Mouse (Mus musculus): ENCODE measurements at regions not wholly inside any gene's neighbourhood (a gene's known extent, or its start where the extent isn't known, plus 50 kb on each side); places are given as distances from the start of the nearest gene placed in this dataset.
"Not testable (repeated sequence)": the region's sequence is repeated elsewhere in the genome, so short reads cannot be mapped to it uniquely, and the experiment has no call there.

DNA sequence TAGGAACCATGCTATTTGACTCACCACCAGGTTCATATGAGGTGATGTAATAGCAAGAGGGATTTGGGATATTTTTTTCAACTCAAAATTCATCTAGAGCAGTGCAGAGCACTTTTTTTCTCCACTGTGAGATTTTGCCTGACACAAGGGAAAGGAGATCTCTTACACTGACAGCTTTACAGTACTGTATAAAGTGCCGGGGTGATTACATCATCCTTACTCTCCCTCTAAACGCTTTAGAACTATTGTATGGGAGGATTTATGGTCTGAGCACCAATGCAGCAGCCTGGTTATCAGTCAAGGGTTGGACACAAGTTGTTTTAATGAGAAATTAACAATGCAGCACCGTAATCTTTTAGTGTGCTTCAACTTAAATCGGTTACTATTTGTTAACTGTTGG is 196.5 kb downstream of the Bmp2 start:
- DNase-seq: no peak

DNA sequence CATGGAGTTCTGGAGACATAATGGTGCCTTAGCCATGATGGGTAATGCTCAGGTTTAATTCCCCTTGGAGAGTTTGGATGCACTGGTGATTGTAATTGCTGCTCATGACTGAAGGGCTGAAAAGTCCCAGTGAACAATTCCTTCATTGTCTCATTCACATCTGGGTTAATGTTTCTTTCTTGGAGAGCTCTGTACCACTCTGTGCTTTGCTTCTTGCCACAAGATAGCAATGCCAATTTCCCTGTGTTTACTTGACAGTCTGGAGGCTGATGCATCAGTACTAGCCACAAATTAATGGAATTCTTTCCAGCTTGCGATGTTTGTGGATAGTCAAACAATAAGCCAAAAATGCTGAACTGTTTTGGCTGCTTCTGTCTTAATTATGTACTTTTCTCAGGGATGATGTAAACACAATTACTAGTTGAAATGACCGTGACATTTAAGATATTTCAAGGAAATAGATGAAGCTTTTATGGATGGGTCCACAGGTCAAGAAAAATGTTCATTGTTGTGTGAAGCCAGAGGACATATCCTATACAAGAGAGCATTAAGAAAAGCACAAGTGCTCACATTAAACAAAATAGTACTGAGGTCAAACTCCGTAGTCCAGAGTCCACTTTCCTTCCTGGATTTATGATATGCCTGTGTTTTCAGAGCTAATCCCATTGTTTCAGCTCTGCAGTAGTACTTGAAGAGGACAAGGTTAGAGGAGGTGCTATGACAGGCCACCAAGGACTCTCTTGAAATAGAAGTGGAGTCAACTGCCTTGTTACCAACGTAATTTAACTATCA is 198.1 kb downstream of the Bmp2 start:
- DNase-seq: no peak

DNA sequence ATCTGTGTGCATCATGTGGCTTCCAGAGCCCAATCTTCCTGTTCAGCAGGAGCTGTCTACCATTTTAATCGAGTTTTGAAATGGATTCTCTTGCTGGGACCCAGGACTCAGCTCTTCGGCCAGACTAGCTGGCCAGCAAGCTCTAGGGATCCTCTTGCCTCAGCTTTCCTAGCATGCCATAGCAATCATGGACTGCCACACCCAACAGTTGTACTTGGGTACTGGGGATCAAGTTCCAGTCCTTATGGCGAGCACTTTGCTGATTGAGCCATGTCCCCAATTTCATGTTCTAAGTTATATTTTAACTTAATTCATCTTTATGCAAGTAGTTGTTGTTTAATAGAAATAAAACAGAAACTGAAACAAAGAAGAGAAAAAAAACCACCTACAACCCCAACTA is 202.1 kb downstream of the Bmp2 start:
- no peak for DNase-seq

DNA sequence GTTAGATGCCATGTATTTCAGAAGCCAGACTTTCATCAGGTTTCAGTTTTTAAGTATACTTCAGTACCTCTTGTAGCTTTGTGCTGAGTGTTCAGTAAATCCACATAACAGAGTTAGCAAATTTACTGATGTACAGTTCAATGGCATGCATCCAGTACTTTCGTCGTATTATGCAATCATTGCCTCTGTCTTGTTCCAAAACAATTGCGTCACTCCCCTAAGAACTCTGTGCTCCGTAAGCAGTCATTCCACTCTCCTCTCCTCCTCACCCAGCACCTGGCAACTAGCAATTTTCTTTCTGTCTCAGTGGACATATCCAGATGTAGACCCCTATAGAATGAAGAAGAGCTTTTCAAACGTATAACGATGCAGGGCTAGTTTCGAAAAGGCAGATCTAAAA is 209.5 kb downstream of the Bmp2 start:
- peak; percentile 4 for DNase-seq

DNA sequence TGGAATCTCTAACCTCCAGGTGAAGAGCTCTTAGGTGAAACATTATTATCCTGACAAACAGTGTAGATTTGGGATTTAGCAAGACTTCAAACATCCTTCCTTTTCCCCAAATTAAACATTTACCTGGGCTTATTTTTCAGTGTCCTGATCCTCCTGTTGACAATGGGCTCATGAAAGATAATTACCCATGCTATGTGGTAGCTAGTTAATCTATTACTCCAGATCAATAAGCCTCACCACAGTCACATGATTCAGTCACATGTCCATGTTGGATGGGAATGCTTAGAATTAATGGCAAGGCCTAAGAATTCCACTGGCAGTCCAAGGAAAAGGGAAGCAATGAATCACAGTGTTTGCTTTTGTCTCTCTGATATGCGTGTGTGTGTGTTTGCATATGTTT is 216.6 kb downstream of the Bmp2 start:
- DNase-seq: no peak

DNA sequence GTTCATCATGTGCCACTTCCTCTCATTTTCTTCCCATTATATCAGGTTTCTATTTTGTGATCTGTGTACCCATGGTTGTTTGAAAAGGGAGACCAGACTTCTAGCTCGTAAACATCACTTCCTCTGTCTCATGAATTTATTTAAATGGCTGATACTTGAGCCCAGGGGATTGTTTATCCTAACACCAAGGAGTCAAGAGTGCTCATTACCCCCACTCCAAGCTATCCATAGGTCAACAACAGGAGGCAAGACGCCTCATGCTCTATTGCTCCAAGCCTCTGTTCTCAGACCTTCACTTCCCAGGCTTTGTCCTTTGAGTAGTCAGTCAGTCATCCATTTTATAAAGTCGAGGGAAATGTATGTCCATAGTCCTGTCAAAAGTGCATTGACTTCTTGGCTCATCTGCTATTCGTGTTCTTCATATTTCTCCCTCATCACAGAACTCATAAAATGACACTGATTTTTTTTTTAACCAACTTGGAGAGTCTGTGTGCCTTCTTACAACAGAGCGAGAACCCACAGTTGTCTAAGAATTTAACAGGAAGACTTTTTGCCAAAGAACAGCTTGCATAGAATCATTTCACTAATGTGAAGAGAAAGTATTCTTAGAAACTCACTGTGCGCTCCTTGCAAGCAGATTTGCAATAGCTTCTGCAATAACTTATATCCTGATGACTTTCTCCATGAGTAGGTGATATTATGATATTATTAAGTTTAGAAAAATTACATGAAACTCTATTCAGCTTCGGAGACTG is 231.8 kb downstream of the Bmp2 start:
- DNase-seq: no peak

DNA sequence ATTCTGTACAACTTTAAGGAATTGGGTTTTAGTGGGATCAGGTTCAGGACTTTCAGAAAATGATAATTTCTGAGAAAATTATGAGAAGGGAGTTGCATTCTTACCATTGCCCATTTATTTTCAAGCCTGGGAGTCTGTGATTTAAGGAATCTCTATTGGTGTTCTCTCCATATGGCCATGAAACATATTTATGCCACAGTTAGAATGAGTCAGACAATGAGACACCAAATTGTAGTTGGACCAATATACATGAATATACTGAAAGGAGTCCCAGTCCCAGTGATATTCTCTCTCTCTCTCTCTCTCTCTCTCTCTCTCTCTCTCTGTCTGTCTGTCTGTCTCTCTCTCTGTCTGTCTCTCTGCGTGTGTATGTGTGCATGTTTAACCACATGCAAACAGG is 239.1 kb downstream of the Bmp2 start:
- DNase-seq: no peak

DNA sequence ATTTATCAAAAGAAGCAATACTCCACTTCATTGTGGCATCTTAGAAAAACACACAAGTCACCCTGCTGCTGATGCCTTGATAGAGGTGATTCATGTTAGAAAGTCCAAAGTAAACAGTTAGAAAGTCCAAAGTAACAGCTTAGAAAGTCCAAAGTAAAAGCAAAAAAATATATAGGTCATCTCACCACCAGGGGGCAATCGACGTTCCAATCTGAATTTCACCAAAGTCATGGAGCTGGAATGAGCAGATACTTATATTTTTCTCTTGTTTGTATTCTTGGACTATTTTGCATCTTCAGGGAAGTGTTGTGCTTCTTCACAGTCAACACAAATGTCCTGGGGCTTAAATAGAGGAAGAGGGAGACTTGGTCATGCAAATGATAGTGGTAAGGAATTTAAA is 241.3 kb downstream of the Bmp2 start:
- DNase-seq: peak; percentile 3

DNA sequence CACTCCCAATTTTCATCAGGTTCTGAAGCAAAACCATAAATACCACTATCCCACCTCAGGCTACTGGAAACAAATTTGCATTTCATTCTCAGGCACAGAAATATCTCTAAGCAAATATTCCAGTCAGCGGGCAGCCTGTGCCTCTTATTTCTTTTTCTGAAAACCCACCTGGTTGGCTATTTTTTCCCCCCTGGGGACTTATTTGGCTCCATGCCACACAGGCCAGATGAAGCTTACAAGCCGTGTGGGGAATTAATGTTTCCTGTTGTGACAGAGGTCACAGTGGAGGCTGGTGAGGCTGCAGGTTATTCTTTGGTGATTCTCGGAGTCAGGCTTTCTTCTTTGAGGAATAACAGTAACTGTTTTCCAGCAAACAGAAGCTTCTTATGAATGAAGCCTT is 250.7 kb downstream of the Bmp2 start:
- DNase-seq: no peak

DNA sequence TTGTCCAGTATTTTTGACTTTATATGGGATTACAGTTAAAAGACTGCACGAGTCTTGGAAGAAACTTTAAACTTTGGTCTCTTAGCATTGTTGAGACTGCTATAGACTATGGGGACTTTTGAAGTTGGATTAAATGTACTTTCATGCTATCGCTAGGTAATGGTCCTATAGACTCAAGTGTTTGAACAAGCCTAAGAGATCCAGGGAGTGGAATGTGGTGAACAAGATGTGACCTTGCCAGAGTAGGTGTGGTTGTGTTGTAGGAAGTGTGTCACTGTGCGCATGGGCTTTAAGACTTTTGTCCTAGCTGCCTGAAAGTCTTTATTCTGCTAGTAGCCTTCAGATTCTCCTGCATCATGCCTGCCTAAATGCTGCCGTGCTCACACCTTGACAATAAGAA is 269.5 kb downstream of the Bmp2 start:
- DNase-seq: no peak

DNA sequence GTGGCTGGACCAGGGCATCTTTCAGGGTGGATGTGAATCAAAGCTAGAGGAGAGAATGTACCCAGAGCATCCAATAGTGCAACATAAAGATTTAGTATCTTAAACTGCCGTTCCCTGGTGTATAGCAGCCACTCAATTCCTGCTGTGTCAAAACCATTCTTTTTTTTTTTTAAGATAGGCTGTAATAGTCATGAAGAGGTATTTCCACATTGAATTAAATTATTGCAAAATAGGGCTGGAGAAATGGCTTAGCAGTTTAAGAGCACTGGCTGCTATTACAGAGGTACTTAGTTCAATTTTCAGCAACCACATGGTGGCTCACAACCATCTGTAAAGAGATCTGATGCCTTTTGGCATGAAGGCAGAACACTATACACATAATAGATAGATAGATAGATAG is 277.4 kb downstream of the Bmp2 start:
- no peak for DNase-seq

DNA sequence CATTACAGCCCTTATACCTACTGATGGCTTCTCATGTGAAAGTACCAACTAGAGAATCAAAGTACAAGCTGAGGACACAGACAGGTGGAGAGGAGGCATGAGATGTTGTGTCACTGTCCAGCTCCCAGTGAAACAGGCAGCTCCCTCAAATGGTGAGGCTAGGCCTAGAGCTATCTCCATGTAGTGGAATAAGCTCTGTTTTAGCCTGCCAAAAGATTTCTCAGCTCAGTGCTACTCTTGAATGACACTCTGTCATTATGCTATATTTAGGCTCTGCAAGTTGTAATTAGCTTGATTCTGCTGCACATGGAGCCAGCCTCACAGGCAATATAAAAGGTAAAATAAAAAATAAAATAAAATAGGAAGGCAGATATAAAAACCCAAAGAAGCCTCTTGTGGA is 298.5 kb downstream of the Bmp2 start:
- DNase-seq: no peak

DNA sequence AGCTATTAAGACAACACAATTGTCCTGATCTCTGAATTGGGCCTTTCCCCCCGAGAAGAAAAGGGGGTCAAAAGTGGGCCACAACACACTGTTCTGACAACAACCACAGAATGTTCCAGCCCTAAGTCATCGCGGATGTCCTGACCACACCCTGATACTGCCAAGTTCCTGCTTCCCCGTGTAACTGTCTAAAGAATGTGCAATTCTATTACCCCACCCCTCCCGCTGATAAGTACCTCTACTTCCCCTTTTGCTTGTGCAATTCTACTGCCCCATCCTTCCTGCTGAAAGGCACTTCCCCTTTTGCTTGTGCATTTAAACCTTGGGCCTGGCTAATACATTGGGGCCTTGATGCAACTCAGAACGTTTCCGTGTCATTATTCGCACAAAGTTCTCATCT is 323.0 kb downstream of the Bmp2 start:
- DNase-seq: not testable (repeated sequence)

DNA sequence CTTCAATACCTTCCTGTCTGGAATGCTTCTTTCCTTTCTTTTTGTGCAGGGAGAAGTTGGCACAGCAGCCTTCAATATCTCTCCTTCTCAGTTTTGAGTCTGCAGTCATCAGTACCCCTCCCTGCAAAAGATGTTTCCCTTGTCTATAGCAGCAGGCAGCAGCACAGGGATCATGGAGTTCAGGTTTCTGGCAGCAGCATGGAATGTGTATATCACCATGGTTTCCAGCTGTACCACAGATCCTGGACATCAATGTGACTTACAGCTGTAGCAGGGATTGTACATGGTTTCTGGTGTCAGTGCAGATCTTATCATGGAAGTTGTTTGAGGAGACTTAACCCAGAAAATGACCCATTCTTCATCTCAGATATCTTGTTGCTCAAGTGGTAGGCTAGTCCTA is 331.7 kb downstream of the Bmp2 start:
- no peak for DNase-seq

DNA sequence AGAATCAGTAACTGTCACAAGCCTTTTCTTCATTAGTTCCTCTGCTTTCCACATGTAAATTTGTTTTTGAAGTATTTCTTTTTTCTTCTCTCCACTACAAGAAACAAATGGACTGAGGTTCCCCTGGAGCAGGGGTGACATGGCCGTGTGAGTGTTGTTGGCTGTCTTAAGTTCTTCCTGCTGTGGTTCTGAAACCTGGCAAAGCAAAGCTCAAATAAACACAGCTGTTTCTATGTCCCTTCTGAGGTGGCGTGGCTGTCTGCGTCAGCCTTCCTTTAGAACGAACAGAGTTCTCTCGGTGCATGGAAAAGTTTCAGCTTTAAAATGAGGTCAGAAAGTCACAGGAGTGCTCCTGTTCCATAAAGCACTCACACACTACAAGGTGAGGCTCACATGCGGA is 354.3 kb downstream of the Bmp2 start:
- no peak for DNase-seq

Measured in adrenal gland, postnatal 25 days (tissue).